Mouse (Mus musculus): ENCODE measurements around the gene Rps15.

DNA sequence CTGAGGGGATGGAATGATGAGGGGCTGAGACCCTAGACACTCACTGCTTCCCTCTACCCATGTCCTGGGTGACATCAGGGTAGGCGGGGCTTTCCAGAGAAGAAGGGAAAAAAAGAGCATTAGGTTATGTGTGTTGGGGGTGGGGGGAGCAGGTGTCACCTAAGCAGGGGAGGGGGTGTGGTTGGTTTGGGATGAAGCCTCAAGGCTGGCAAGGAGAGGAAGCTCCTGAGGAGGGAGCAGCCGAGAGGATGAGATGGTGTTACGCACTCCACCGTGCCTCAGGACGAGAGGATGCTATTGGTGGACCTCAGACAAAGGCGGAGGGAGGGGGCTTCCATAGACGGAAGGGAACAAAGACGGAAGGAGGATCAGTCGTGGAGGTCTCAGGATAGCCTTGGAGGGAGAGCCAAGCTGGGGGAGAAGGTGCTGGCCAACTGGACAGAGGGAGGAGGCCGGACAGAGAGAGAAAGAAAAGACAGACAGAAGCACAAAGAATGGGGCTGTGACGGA, 8.5 kb downstream of the Rps15 start:
- TF ChIP-seq EP300 (IDR thresholded peaks at IDR 0.05) (no peak), CTCF (IDR thresholded peaks at IDR 0.05) (no peak)
